Mouse (Mus musculus) thymus, adult 2 months (tissue): ENCODE measurements at regions not wholly inside any gene's neighbourhood (a gene's known extent, or its start where the extent isn't known, plus 50 kb on each side); places are given as distances from the start of the nearest gene placed in this dataset.

Source experiments
- CTCF ChIP-seq: fragments of 200-500 bp; IDR thresholded peaks from 2 replicates; pipeline ENCODE4 v1.5.1; 2012; ENCODE audit warnings: mild to moderate bottlenecking, control low read depth, low read length, moderate library complexity, borderline replicate concordance; ENCODE audit not compliant: control insufficient read depth, poor library complexity, insufficient read depth; ENCODE audit errors: extremely low read depth
- POLR2A ChIP-seq: fragments of 200-500 bp; IDR thresholded peaks from 2 replicates; pipeline ENCODE4 v1.6.1; 2012; ENCODE audit warnings: mild to moderate bottlenecking, low read length, control low read depth, moderate library complexity; ENCODE audit not compliant: control insufficient read depth, poor library complexity, insufficient read depth; ENCODE audit errors: extremely low read depth

- no peak for TF ChIP-seq POLR2A
- no peak for TF ChIP-seq CTCF
Observed at GRCm38 (mm10) chr12:58827864-58828263, 184.0 kb downstream of the Sec23a start.
